Mouse (Mus musculus) lung, postnatal 14 days (tissue): ENCODE measurements around the gene Camk1g.

Experiments used
- DNase-seq: peaks from one replicate; pipeline ENCODE4 v3.0.0; 2021

The Camk1g gene

DNA sequence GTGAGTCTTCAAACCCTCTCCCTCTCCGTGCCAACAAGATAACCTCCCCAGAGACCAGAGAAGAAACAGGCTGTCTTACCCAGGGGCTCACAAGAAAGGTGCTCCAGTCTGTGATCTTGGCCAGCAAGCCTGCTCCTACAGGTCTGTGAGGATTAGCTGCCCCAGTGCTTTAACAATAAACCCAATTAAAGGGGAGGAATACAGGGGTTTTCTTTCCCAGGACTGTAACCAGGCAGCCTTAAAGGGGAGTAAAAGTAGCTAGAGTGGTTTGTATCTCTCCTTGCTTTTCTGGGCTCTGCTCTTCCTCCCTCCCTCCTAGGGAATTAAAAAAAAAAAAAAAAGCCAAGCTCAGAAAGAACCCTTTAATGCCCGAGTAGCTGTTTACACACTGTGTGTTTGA is at the start of gene Camk1g:
Camk1g (minus strand) TSS at position 203 of the 400 bp plus-strand sequence.
- no peak for DNase-seq

DNA sequence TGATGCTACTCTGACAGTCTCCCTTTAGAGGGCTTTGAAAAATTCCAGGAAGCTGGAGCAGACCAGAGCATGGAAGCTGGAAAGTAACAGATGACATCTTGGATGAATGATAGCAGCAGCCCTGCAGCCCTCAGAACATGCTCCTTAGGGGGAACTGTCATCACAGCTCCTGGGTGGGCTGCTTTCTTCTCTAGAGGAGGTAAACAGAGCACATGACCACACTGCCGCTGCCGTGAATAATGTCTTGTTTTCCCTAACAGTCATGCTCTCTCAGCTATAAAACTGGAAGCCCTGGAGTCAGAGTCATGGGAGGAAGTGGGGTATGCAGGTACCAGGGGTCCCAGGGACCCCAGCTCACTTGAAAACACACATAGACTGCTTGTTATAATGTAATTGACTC is 49.1 kb upstream of the Camk1g start:
- DNase-seq, result no peak

DNA sequence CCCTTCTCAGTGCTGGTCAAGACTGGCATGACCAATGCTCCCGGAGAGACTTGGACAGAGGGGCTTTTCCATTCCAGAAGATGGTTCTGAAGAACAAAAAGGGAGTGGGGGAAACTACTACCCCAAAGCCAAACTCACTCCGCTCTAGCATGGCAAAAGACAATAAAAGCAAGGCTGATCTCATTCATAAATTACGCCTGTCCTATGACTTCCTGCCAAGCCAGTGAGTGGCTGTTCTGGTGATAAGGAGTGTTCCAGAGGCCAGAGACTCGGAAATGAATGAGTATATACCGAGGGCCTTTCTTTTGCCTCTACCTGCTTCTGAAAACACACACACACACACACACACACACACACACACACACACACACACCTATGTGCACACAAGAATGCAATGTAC is 48.6 kb upstream of the Camk1g start:
- no peak for DNase-seq

DNA sequence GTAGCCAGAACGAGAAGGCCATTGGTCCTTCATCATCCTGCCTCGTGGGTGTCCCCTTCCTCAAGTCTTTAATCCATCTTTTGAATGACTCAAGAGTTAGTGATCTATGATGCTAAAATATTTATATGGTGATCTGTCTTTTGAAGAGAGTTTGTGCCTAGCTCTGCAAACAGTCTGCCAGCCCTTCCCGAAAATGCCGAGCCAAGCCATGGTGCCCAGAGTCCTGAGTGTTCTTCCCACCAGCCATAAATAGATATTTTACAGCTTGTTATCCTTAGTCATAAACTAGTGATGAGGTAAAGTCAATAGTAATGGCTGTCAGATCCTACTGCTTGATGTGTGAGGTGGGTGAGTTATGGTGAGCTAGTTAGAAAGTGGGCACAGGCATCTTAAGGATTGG is 44.0 kb upstream of the Camk1g start:
- no peak for DNase-seq

DNA sequence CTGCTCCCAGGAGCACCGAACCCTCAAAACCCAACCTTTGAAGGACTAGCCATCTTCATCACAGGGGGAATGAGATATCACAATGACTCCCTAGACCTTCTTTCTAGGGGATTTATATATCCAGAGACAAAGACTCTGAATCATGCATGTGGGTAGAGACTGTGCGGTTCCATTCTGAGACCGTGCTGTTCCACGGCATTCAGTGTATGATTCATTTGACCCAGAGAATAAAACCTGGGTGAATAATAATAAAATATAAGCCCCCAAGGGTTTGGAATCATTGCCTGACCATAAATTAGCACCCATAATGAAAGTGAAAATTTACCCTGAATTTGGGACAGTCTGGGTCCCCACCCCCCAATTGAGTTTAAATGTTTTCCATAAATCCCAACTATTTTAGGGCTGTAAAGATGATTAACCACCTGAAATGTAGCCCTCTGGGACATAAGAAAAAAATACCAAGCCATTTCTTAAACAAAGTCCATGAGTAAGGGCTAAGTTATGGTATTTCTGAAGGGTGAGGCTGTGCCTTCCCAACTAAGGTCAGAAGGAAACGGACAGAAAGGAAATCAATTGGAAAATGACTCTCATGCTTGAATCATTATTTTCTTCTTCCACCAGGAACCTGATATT is 43.4 kb upstream of the Camk1g start:
- DNase-seq, result no peak

DNA sequence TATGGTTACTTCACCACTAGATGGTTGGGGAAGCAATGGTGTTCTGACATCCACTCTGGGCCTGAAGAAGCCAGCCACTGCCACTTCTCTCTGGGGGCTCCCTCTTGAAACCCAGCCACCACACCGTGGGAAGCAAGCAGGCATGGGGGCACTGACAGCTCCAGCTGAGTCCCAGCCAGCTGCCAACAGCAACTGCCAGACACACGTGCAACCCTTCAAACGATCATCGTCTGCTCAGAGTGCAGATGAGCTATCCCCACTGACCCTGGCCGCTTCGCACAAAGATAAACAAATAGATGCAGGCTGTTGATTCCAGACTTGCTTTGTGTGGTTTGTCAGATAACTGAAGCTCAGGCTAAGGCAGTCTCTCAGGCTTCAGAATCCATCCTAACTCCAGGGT is 37.4 kb upstream of the Camk1g start:
- DNase-seq, result peak; percentile 13

DNA sequence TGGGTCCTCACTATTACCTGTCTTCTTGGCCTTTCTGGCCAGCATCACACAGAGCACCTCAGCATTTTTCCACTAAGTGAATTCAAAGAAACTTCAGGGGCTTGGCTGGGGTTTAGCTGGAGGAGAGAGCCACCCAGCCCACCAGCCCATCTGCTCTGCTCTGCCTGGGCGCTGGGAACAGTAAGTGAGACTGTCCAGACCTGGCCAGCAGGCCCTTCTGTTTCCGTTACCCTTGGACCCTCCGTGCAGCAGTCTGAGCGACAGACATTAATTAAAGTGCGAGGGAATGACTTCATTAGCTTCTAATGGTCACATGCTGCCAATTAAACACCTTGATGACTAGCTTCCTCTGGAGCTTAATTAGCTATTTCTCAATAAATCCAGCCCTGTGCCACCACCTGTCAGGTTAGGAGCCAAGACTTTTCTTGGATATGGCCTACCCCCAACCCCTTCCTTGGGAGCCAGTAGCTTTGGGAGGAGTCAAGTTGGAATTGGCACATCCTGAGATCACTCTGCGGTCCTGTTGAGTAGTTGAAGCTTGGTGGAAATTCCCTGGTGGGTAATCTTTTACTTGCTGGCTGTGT is 36.1 kb upstream of the Camk1g start:
- DNase-seq, result no peak

DNA sequence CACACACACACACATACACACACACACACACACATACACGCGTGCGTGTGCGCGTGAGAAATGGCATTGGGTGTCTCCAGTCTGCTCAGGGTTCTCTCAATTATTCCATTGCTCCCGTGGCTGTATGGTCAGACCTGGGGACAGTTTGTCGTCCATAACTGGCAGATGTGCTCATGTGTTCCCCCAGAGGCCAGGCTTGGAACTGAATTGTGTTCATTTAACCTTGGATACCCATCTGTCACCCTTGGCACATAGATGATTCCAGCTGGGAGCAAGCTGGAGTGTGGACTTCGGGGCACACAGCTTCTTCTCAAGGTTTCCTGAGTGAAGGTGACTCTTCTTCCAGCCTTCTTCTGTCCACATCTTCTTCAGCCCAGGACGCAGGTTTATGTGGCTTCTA is 31.6 kb upstream of the Camk1g start:
- no peak for DNase-seq

DNA sequence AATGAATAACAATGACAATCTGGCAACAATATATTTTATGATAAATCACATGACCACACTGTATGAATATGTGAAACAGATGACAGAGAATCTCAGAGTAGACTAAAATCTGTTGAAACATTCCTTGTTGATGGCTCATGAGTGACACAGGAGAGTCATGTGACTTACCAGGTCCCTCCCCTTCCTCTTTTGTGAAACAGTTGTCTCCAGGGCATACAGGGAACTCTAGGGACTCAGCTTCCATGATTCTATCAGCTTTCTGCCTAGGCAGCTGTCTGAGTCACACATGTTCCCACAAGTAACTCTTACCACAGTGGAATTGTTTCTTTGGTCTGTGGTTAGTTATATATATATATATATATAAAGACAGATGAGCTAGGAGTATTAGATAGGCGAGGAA is 30.2 kb upstream of the Camk1g start:
- no peak for DNase-seq

DNA sequence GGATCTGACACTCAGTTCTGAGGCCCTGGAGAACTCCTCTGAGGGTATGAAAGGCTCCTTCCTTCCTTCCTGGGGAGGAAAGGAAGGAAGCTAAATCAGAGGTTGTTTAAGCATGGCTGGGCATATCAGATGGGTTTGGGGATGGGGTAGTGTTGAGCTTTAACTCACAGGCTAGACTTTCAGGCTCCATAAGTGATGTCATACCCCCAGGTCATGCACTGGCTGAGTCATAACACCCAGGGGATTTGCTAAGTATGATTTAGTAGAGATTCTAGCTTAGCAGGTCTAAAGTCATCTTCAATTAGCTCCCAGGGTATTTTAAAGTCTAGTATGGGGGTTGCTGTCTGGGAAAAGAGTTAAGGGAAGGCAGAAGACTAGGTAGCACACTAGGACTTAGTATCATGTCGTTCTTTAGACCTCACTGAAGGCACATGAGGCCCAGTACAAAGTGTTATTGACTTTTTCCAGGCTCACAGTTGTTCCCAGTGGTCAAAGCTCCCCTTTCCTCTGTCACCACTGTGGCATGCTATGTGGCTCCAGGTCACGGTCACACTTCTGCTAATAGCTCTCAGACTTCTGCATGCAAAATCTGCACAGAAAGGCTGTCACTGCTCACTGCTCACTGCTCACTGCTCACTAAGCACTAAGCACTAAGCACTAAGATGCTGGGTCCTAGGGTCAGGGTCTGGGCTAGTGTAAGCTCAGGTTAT is 28.8 kb upstream of the Camk1g start:
- DNase-seq, result no peak

DNA sequence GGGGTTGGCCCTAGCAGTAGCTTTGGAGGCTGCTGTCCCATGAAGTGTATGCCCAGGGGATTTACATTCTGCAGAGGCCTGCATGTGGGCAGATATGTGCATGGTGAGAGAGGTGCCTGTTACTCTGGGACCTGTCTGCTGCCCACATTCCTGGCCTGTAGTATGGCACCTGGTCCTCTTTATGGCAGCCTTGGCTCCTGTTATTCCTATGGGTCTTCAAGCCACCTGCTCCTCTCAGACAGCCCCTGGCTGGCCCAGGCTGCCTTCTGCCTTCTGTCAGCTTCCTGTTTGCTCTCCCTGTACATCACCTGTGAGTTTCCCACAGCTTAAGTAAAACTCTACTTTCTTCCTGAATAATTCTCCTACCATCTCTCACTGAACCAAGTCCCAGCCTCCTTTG is 27.0 kb upstream of the Camk1g start:
- DNase-seq, result no peak

DNA sequence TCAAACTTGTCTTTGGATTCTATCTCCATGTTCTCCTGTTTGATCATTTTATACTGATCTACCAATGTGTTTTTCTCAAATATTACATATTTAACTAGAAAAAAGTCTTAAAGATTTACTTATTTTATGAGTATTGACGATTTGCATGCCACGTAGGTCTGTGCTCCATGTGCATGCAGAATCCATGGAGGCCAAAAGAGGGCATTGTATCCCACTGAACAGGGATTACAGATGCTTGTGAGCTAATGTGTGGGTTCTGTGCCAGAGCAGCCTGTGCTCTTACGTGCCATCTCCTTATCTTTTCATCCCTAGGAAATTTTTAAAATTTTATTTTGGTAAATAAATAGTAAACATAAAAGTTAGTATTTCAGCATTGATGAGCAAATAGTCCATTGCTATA is 22.2 kb upstream of the Camk1g start:
- no peak for DNase-seq

DNA sequence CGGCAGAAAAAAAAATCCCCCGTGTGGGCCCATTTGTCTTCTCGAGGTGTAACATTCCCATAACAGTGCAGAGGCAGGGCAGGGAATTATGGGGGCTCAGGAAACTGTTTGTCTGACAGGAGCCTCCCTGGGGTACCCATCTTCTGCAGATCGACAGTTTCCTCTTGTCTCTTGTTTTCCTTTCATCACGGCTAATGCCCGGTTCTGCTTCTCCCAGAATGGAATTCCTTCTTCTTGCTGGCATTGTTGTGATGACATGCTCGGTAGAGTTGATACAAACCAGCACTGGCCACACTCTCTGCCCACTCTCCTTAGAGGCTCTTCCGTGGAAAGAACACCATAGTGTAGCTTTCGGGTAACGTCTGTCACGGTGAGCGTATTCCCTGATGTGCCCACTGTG is 19.9 kb upstream of the Camk1g start:
- DNase-seq, result no peak

DNA sequence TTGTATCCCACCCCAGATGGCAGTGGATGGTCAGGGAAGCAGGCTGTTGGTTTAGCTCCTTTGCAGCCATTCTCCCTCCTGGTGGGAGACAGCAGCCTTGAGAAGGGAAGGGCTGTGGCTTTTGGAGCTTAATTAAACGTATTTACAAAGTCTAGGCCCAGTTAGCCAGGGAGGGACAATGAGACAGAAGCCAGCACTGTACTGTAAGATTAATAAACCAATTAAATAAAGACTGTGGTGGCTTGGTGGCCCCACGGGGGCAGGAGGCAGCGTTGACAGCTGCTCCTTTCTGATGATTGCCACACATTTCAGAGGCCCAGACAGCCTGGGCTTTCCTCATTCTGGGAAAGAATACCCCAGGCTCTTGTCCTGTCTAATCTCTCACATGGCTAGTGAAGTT is 19.4 kb upstream of the Camk1g start:
- DNase-seq, result no peak

DNA sequence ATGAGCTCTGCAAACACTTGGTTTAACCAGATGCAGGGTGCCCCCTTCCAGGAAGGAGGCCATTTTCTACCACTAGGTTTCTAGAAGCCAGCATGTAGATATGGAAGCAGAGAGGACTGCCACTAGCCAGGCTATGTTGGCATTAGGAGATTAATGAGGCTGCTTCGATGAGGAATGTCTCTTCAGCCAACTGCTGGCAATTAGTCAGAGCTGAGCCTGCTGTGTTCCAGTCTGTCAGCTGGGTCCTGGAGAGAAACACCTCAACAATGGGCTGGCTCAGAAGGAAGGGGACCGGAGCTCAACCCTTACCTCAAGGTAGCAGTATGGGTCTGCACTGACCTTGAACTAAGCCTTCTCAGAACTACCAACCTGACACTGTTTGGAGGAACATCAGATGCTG is 17.1 kb upstream of the Camk1g start:
- no peak for DNase-seq

DNA sequence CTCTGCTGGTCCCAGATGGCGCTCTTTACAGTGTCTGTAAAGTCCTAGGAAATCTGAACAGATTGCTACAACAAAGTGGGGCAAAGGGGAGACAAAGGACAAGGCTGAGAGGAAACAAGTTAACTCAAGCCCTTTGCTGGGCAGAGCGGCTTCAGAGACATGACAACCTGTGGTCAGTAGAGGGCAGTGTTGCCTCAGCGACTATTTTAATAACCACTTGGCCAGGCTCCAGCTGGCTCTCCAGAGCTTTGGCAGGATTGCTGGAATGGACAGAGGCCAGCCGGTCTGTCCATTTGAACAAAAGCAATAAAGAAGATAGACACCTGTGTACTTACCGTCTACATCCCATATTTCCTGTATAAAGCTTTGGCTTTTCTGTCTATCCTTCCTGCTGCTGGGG is 16.0 kb upstream of the Camk1g start:
- peak; percentile 92 for DNase-seq

DNA sequence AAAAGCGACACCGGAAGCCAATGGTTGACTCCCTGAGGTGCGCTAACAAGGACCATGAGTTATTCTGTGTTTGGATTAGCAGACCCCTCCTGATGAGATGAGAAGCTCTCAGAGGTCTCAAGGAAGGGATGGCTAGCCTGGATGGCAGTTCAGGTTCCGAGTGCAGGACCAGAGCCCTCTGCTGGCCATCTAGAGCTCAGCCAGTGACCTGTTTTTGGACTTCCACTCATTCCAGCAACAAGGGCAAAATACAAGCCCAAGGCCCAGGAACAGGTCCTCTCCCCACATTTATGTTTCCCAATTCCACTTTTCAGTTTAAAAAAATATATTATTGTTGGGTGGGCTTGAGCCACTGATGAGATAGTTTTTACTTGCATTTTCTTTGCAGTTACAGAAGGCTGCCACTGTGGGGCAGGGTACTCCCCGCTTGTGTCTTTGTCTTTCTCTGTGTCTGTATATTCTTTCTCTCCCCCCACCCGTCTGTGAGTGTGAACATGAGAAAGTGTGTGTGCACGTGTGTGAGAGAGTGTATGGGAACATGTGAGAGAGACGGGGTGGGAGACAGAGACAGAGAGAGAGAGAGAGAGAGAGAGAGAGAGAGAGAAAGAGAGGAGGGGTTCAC is 12.9 kb upstream of the Camk1g start:
- peak; percentile 59 for DNase-seq

DNA sequence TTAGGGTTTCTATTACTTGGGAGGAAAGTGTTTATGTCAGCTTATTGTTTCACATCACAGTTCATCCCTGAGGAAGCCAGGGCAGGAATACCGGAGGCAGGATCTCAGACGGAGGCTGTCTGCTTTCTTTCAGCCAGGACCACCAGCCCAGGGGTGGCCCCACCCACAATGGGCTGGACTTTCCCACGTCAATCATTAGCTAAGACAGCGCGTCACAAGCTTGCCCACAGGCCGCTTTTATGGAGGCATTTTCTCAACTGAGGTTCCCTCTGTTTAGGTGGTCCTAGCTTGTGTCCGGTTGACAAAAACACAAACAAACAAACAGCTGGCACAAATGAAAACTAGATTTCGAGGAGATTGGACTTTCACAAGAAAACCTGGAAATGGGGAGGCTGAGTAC is 12.3 kb upstream of the Camk1g start:
- DNase-seq, result peak; percentile 40

DNA sequence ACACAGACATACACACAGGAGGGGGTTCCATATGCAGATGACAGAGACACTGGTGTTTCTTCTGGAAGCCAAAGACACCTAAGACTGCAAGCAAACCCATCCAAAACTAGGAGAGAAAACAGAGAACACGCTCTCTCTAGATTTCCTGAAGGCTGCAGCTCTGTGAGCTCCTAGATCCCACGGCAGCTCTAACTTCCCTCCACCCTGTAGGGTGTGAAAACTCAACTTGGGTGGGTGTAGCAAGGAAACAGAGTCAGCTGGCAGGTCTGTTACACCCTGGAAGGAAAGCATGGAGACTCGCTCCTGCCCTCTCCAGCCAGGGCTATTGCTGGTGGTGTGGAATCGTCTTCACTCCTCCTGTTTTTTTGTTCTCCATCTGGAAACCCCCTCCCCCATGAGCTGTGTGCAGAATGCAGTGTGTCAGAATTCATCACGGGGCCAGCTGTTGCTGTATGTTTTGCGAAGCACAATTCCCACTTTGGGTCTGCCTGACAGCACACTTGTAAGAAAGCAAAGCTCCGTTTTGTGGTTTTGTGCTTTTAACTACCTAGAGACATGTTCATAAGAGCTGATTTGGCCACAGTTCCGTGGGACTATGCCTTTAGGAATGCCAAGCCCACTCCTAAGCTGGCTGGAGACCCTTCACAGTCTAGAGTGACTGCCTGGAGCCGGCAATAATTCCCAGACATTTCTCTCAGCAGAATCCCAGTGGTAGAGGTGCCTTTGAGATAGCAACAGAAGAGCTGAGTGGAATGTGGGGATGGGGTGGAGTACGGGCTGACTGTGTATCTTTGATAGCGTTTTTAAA is 11.7 kb upstream of the Camk1g start:
- no peak for DNase-seq

DNA sequence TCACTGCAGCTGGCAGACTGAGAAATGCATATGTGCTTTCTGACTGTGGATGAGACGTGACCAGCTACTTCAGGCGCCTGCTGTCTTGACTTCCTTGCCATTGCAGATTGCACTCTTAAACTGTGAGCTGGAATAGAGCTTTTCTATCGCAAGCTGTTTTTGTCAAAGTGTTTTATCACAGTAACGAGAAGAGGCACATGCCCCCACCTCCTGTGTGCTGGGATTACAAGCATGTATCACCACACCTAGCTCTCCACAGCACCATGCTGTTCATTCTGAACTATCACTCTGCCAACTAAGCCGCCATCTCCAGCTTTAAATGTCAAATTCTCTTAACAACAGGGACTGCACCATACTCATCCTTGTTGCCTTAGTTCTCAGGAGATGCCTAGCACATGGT is 10.8 kb upstream of the Camk1g start:
- DNase-seq, result no peak

DNA sequence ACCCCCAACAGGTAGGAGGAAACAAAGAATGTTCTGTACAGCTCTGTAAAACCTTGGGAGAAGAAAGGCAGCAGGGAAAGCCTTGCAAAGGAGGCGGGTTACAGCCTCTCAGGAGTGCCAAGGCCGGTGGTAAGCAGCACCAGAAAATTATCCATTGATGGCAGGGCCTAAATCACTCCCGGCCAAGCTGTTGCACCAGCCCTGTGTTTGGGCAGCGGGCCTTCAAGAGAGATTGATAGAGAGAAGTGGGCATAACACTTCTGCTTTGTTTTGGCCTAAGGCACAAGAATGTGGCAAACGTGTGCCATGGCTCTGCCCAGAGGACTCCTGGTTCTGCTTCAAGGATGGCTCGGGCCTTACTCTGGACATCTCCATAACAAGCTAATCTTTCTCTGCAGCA is 9.5 kb upstream of the Camk1g start:
- DNase-seq, result no peak

DNA sequence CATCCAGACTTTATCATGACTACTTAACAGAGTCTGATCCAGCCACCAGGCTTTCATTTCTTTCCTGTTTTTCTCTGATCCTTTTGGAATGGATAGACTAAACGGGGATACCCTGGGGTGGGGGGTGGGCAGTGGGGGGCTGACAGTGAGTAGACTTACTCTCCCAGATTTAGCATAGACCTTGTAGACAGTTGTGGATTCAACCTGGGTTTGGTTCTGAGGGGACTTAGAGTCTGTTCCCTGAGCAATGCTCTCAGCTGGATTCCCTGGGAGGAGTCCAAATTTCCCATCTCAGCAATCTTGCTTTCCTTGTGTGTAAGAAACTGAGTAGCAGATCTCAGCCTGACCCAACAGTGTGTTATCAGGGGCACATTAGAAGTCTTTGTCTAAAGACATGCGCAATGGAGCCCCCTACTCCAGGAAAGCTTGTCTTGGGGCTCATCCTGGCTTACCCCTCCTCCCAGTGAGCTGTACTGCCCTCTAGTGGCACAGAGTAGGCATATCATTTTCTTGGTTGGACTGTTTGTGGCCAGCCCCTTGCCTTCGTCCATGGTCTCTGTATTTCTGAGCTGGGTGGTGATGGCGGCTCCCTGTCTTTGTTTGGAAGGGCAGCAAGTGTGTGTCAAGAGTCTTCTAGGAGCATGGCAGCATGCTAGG is 6.5 kb upstream of the Camk1g start:
- DNase-seq, result peak; percentile 56

DNA sequence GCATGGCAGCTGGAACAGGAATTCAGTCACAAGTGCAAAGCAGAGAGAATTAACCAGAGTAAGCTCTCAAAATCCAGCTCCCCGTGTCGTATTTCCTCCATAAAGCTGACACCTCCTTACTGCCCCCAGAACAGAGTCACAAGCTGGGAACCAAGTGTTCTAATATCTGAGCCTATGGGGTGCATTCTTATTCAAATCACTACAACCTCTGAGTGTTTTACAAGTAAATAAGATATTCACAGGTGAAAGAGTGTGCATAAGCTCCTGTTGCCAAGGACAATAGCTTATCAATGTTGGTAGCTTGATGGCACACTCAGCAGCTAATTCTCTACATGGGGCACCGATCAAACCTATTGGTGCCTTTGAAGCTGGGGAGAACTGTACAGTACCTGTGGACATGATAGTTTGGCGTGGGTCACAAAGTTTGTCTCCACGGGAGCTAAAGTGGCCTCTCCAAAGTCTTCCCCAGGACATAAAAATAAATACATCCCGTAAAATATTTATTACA is 3.9 kb upstream of the Camk1g start:
- no peak for DNase-seq
